Mouse (Mus musculus) small intestine, adult 2 months (tissue): ENCODE data around the gene Cuedc1. TPM values are rescaled to one million over a fixed set of nuclear protein-coding genes. Genes with fewer than 3 reads are reported as not detected.

ENCODE experiments used
- H3K27ac ChIP-seq: fragments of 200-500 bp; 2 replicates; pipeline ENCODE4 v1.5.1; 2012; ENCODE audit warnings: low read depth, low read length, control low read depth, inconsistent platforms; ENCODE audit not compliant: insufficient read depth
- H3K27me3 ChIP-seq: fragments of 200-500 bp; 2 replicates; pipeline ENCODE4 v1.6.1; 2012; ENCODE audit warnings: mild to moderate bottlenecking, moderate library complexity, low read length, inconsistent platforms; ENCODE audit not compliant: control insufficient read depth, insufficient read depth
- H3K36me3 ChIP-seq: fragments of 200-500 bp; 2 replicates; pipeline ENCODE4 v1.6.1; 2012; ENCODE audit warnings: mild to moderate bottlenecking, low read length, control low read depth, inconsistent platforms; ENCODE audit not compliant: control insufficient read depth, insufficient read depth
- H3K4me1 ChIP-seq: fragments of 200-500 bp; 2 replicates; pipeline ENCODE4 v1.6.1; 2012; ENCODE audit warnings: low read length, inconsistent platforms, mixed read lengths; ENCODE audit not compliant: control insufficient read depth, insufficient read depth, insufficient read length
- H3K4me3 ChIP-seq: fragments of 200-500 bp; 2 replicates; pipeline ENCODE4 v1.5.1; 2012; ENCODE audit warnings: low read depth, mild to moderate bottlenecking, control low read depth, inconsistent platforms, low read length, moderate library complexity
- CTCF ChIP-seq: fragments of 200-500 bp; IDR thresholded peaks from 2 replicates; pipeline ENCODE4 v1.5.1; 2012; ENCODE audit warnings: low read depth, mild to moderate bottlenecking, control low read depth, inconsistent platforms, low read length, moderate library complexity, mixed read lengths; ENCODE audit not compliant: insufficient replicate concordance, insufficient read length; ENCODE audit errors: extremely low read depth
- POLR2A ChIP-seq: fragments of 200-500 bp; IDR thresholded peaks from 2 replicates; pipeline ENCODE4 v1.6.1; 2012; ENCODE audit warnings: low read depth, mild to moderate bottlenecking, control low read depth, inconsistent platforms, low read length, moderate library complexity
- WGBS: fragments of 180-500 bp; shearing (Covaris S2); methylation state at CpG from one replicate; pipeline ENCODE4 v1.1.7; 2018; 5-methylcytosine and 5-hydroxymethylcytosine counted together
- polyA plus RNA-seq: library from polyadenylated mRNA; depleted of rRNA; stranded (reverse); fragments of >200 nt; gene quantifications from 2 replicates; pipeline ENCODE4 v1.2.3, GENCODE M21; 2012; rRNA removed

Gene Cuedc1
- 12.3 and 13.3 TPM in 2 replicates for polyA plus RNA-seq

GRCm38 (mm10) chr11:88098021-88098729, at the start of gene Cuedc1:
Gene Cuedc1 (plus strand): TSS chr11:88098058.
- Histone ChIP-seq H3K4me1 (peaks cover 9% of the 10 kb centered on the region), H3K4me3 (peak within 1 kb of the TSS; percentile 78), H3K36me3 (no peaks in the 10 kb centered on the region), H3K27ac (peak within 1 kb of the TSS; percentile 57), H3K27me3 (peaks cover 8% of the 10 kb centered on the region)
- TF ChIP-seq POLR2A (no peak), CTCF (no peak; the same call in 1 of the 2 replicates)
- WGBS: 26% methylated on average over 17 of the region's 17 CpGs

DNA sequence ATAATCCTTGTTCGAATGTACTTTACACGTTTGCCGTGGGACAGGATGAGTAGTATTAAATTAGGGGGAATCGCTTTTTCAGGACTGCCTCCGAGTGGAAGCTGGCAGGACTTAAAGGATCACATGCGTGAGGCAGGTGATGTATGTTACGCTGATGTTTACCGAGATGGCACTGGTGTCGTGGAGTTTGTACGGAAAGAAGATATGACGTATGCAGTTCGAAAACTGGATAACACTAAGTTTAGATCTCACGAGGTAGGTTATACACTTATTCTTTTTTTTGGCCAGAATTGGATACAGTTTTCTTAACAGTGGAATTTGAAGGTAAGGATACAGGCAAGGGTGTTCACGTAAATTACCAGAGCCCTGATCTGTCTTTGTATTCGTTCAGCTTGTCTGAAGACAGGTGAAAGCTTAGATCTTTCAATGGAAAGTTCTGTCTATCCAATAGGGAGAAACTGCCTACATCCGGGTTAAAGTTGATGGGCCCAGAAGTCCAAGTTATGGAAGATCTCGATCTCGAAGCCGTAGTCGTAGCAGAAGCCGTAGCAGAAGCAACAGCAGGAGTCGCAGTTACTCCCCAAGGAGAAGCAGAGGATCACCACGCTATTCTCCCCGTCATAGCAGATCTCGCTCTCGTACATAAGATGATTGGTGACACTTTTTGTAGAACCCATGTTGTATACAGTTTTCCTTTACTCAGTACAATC, 48.7 kb upstream of the Cuedc1 start:
- Histone ChIP-seq H3K4me1 (peaks cover 3% of the 10 kb centered on the region; the same call in 1 of the 2 replicates), H3K36me3 (peaks cover 15% of the 10 kb centered on the region), H3K27ac (0 out of 2 replicates have a peak overlapping the region, but pooled peaks have one; percentile 6), H3K4me3 (peak overlapping the region; percentile 29), H3K27me3 (no peaks in the 10 kb centered on the region)
- no peak for TF ChIP-seq CTCF
- no peak for TF ChIP-seq POLR2A
- 6% methylated on average over 26 of the region's 26 CpGs for WGBS

- H3K4me1 ChIP-seq: peaks cover 3% of the 10 kb centered on the region; the same call in 1 of the 2 replicates
- H3K4me3 ChIP-seq: no peak overlapping the region
- peaks cover 15% of the 10 kb centered on the region for H3K36me3 ChIP-seq
- no peaks in the 10 kb centered on the region for H3K27me3 ChIP-seq
- H3K27ac ChIP-seq: no peak overlapping the region
- no peak for TF ChIP-seq POLR2A
- no peak for TF ChIP-seq CTCF
Observed at GRCm38 (mm10) chr11:88049732-88050131, 48.1 kb upstream of the Cuedc1 start.

GRCm38 (mm10) chr11:88052638-88053037, 45.2 kb upstream of the Cuedc1 start:
- H3K36me3 ChIP-seq: peaks cover 15% of the 10 kb centered on the region
- WGBS: 78% methylated on average over 4 of the region's 4 CpGs
- H3K27me3 ChIP-seq: no peaks in the 10 kb centered on the region
- TF ChIP-seq CTCF (no peak), POLR2A (no peak)
- H3K4me1 ChIP-seq: no peaks in the 10 kb centered on the region
- H3K27ac ChIP-seq: no peak overlapping the region
- no peak overlapping the region for H3K4me3 ChIP-seq

GRCm38 (mm10) chr11:88053821-88054220, 44.0 kb upstream of the Cuedc1 start:
- no peak for TF ChIP-seq CTCF
- no peak for TF ChIP-seq POLR2A
- Histone ChIP-seq H3K27ac (no peak overlapping the region), H3K27me3 (no peaks in the 10 kb centered on the region), H3K36me3 (peaks cover 15% of the 10 kb centered on the region), H3K4me1 (no peaks in the 10 kb centered on the region), H3K4me3 (no peak overlapping the region)
- 27% methylated on average over 3 of the region's 3 CpGs for WGBS

DNA sequence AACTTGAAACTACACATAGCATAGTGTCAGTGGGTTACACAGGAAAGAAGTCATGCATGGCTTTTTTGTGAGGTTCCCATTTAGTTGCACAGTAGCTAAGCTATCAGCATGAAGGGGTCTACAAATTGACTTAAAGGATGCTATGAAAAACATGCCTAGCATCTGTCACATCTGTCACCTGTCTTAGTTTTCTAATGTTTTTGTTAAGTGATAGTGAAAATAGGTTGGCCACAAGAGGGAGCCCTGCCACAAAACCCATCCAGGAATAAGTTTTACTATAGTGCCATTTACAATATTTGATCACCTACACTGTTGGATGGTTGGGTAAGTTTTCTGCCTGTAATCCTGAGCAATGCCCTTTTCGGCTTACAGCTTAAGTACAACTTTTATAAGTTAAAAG, 43.3 kb upstream of the Cuedc1 start:
- TF ChIP-seq POLR2A (no peak), CTCF (no peak)
- no peaks in the 10 kb centered on the region for H3K27me3 ChIP-seq
- WGBS: 42% methylated on average over 1 of the region's 1 CpGs
- H3K4me1 ChIP-seq: no peaks in the 10 kb centered on the region
- peaks cover 10% of the 10 kb centered on the region for H3K36me3 ChIP-seq
- H3K4me3 ChIP-seq: no peak overlapping the region
- H3K27ac ChIP-seq: no peak overlapping the region

GRCm38 (mm10) chr11:88055777-88056176, 42.1 kb upstream of the Cuedc1 start:
- Histone ChIP-seq H3K4me1 (no peaks in the 10 kb centered on the region), H3K27ac (no peak overlapping the region), H3K4me3 (no peak overlapping the region), H3K27me3 (no peaks in the 10 kb centered on the region), H3K36me3 (peaks cover 8% of the 10 kb centered on the region)
- WGBS: 66% methylated on average over 2 of the region's 2 CpGs
- TF ChIP-seq POLR2A: no peak
- no peak for TF ChIP-seq CTCF
